Mouse (Mus musculus): ENCODE measurements around the gene Ezr.
A peak's percentile ranks its signal among the peaks of the same experiment; 100 is the strongest.

Gene Ezr

DNA sequence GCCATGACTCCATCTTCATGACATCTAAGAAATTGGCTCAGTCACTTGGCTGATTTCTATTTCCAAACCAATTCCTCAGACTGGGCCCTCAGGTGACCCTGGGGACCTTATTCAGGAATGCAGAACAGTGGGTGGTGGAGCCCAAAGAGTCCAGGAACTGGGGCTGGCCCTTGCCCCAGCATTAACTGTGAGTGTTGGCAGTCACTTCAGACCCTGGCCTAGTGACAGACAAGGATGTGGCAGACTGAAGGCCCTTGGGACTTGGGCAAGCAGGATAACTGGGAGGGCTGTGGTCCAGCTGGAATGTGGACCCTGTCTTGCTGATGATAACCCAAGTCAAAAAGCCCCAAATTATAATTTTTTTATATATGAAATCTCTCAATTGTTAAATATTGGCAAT is 6.5 kb upstream of the Ezr start:
- peak; percentile 55 to 64 for DNase-seq

- DNase-seq: no peak
Observed at GRCm38 (mm10) chr17:6787241-6787640, 4.7 kb upstream of the Ezr start.

DNA sequence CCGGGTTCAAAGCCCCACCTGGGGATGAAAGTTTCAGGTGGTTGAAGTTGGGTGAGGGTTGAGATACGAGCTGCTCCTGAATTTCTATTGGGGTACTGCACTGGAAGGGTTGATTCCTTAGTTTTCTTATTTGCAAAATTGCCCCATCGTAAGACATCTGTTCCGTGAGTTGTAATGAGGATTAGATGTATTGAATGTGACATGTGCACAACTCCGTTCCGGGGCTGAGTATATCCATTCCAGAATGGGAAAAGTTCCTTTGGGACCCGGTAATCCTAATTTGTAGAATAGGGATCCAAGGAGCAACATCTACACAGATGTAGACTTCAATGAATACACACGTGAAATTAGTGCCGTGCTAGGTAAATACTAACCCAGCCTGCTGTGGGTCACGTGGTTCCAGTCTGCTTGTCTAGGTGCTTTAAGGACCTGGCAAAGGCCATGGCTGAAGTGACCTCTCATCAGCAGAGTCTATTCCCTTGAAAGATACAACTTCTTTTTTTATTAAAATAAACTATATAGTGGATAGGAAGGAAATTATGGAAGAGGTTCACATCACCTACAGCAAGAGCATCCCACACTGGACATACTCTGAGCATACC is 1.3 kb upstream of the Ezr start:
- DNase-seq: no peak

DNA sequence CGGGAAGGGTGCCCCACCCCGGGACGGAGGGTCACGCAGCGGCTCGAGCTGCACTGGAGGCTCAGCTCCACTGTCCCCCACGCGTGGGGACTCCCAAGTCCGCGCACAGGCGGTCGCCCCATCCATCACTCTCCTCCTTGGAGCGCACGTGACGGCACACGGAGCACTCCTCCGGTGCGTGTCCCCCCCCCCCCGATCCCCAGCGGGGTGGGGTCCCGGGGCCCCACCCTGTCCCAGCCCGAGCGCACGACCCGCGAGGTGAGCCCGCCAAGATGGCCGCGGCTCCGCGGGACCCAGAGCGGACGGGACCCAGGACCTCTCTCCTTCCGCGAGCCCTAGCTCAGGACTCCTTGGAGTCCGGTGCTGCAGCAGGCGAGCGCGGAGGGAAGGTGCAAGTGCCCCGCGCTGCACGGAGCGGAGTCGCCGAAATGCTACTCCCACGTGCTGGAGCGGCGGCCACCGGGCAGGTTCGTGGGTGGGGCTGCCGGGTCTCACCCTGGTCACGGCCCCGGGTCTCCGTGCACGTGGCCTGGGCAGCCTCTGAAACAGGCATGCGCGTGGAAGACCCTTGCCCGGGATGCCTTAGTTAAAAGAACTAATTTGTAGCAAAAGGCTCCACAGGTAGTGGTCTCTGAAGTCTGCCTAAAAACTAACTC is 550 bp upstream of the Ezr start:
- peak; percentile 48 to 60 for DNase-seq

DNA sequence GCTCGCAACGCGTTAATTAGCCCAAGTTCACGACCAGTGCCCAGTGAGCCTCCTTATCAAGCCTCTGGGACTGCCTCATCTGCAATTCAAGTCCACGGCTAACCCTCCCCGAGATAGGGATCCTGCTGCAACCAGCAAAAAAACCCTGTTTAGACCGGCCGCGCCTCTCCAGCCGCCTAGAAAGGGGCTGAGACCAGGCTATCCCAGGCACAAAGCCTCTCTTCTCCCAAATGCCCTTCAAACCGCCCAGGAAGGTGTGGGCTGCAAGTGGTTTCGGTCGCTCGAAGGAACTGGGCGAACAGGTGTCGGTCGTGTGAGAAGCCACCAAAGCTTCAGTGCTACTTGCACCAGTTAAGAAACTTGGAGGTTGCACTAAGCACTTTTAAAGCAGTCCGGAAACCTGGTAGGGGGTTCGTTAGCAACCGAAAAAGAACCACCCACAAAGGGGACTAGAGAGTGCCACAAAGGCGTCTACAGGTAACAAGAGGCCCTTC is 504 bp downstream of the Ezr start:
- DNase-seq: no peak

DNA sequence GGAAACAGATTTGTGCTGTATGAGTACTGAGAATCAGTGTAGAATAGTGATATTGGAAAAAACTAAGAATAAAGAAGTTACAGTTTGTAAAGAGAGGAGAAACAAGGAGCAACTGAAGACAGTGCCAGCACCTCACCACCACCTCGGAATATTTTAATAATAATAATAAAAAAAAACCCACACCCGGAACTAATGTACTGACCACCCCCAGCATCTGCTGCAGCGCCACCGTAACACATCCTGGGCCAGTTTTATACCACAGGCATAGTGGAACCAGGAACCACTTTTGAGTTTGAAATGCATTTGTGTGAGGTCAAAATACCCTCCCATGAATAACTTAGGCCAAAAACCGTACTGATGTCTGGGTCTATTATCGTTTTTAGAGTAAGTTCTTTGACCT is 1.3 kb downstream of the Ezr start:
- DNase-seq: no peak

DNA sequence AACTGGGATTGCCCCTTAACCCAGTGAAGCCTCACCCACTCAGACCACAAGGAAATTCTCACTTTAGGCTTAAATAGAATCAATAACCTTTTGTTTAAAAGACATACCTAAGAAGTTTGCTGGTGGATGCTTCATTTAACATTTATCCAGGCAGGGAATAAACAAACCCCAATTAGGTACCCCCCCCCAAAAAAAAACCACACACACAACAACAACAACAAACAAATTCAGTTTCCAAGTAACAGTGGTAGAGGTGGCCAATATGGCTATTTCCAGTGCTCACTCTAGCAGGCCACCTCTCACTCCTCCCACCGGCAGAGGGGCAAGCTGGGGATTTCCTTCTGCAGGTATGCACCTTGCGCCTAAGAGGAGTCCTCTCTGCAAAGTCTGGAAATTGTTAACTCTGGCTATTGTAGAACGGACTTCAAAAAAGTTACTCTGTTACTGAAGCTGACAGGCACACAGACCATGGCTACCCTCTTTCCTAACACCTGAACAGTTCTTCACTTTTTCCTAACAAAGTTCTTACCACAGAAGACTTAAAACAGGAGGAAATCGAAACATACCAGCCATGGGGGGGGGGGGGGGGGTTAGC is 2.0 kb downstream of the Ezr start:
- no peak for DNase-seq

DNA sequence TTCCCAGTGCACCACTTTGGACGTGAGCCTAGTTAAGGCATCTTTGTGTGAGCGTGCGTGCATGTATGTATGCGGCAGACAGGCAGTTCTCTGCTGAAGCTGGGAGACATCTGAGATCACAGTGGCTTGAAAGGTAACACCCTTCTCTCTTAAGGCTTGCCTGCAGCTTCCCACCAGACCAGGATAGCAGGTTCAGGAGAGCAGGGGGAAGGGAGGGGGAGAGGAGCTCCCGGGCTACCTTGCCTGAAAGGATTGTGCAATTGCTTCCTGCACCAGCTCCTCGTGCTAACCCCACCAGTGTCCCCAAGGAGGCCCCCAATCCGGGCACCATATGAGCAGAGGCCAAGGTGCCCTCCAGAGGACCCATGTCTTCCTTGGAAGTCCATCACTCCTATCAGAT is 3.0 kb downstream of the Ezr start:
- no peak for DNase-seq

GRCm38 (mm10) chr17:6778771-6779509 is 3.6 kb downstream of the Ezr start:
- peak; percentile 19 to 35 for DNase-seq

GRCm38 (mm10) chr17:6778332-6778683 is 4.3 kb downstream of the Ezr start:
- peak; percentile 25 to 39 for DNase-seq

GRCm38 (mm10) chr17:6777629-6778331 is 4.8 kb downstream of the Ezr start:
- no peak for DNase-seq

- no peak for DNase-seq
Observed at GRCm38 (mm10) chr17:6777061-6777460, 5.5 kb downstream of the Ezr start.

GRCm38 (mm10) chr17:6776576-6776975 is 6.0 kb downstream of the Ezr start:
- no peak for DNase-seq

- DNase-seq: no peak
Observed at GRCm38 (mm10) chr17:6776123-6776522, 6.5 kb downstream of the Ezr start.

GRCm38 (mm10) chr17:6775671-6776070 is 6.9 kb downstream of the Ezr start:
- no peak for DNase-seq

GRCm38 (mm10) chr17:6775221-6775620 is 7.4 kb downstream of the Ezr start:
- DNase-seq: no peak

- DNase-seq: no peak
Observed at GRCm38 (mm10) chr17:6773249-6773966, 9.2 kb downstream of the Ezr start.

DNA sequence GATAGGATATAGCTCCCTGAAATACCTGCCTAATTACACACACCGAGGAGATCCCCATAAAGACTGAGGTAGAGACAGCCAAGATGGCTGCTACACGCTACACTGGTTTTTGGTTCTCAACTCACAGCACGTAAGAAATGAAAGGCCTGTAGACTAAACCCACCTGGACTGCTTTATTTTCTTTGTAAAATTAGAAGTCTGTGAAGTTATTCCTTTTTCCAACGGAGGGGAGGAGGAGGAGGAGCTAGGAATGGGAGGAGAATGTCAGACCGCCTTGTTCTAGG is 10.2 kb downstream of the Ezr start:
- DNase-seq: no peak

GRCm38 (mm10) chr17:6771661-6772489 is 10.7 kb downstream of the Ezr start:
- no peak for DNase-seq

DNA sequence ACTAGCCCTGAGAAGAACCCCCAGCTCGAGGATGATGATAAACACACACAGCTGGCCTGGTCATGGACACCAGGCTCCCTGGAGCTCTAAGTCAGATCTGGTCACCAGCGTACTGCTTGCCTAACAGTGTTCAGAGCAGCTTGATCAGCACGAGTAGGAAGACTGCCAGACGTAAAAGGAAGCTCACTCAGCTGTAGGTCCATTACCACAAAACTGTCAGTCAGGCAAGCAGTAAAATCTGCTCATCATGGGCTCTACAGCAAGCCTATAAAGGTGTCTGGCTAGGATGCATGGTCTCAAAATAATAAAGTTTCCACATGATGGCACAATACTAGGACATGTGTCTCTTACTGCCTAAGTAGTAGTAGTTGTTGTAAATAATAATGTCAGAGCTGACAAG is 13.0 kb downstream of the Ezr start:
- peak; percentile 21 to 24 for DNase-seq

DNA sequence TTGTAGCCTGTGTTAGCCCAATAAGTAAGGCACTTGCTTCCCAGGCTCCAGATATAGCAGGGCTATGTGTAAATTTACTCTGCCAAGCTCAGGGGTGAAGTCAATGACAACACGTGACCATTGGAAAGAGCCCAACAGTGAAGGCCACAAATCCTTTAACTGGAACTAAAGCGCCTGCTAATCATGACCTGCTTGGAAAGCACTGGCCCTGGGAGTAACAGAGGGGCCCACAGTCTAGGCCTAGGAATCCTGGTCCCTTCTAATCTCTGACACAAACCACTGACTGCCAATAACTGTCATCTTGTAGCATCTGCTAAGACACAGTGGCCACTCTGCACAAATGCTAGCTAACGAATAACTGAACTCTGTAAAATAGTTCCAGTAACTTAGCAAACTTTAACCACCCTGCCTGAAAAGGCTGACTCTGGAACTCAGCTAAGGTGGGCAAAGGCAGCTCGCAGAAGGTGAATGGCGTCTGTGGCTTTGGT is 14.2 kb downstream of the Ezr start:
- DNase-seq: no peak

DNA sequence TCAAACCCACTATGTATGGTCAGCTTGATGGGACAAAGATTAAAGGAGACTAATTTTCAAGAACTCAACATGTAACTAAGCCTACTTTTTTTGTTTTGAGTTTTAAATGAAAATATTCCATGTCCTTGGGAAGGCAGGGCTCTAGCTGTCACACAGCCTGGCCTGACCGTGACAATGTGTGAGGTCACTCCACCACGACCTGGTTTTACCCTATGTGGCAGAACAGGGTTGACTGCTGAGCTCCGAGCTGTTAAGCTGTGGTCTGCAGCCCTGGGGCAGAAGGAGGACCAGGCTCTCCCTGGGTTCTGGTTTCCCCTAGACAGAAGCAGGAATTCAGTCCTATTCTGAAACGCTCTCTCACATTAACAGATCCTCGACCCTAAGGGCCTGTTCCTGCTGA is 14.8 kb downstream of the Ezr start:
- DNase-seq: no peak
